20 mouse cellular contexts compared by ENCODE assay signal in genomic region chr3:129561853-129562252, GRCm38 (mm10).
"Had no signal": no experiment of that assay in that cellular context is flagged by ENCODE, and none has a peak within 500 bp of the region (broad histone marks: within the 10 kb centered on the region; RNA-seq: fewer than 3 reads in every experiment).

No protein-coding gene starts in this region.

- H3K4me1 ChIP-seq: midbrain, embryonic 10.5 days; stomach, embryonic 15.5 days had no signal

- H3K4me2 ChIP-seq: liver, embryonic 13.5 days; lung, embryonic 14.5 days; midbrain, embryonic 13.5 days; neural tube, embryonic 12.5 days; neural tube, embryonic 15.5 days; stomach, embryonic 15.5 days had no signal

- H3K4me3 ChIP-seq: layer of hippocampus, adult 2 months; liver, embryonic 13.5 days; midbrain, embryonic 10.5 days; midbrain, embryonic 13.5 days; myocyte; neural tube, embryonic 12.5 days; neural tube, embryonic 15.5 days; stomach, embryonic 15.5 days had no signal

- H3K9ac ChIP-seq: liver, embryonic 13.5 days; lung, embryonic 14.5 days; midbrain, embryonic 13.5 days; neural tube, embryonic 12.5 days; neural tube, embryonic 15.5 days; stomach, embryonic 15.5 days had no signal

- H3K36me3 ChIP-seq: midbrain, embryonic 13.5 days; neural tube, embryonic 15.5 days; stomach, embryonic 15.5 days had no signal

- DNase-seq: kidney, adult 2 months; kidney, postnatal 25 days; layer of hippocampus, adult 9-11 months; liver, embryonic 13.5 days; lung, embryonic 14.5 days; right cerebral cortex, adult 18-20 months; right cerebral cortex, postnatal 14 days; spleen, adult 18-20 months had no signal

- H3K27me3 ChIP-seq: liver, embryonic 13.5 days; midbrain, embryonic 13.5 days; neural tube, embryonic 12.5 days; neural tube, embryonic 15.5 days; stomach, embryonic 15.5 days had no signal

- H3K9me3 ChIP-seq: liver, embryonic 13.5 days; midbrain, embryonic 10.5 days; midbrain, embryonic 13.5 days; neural tube, embryonic 12.5 days; neural tube, embryonic 15.5 days; stomach, embryonic 15.5 days had no signal

- ATAC-seq: intestine, postnatal 0 days; lung, postnatal 0 days; midbrain, embryonic 13.5 days; midbrain, embryonic 16.5 days had no signal

- H3K27ac ChIP-seq: kidney, postnatal 0 days; layer of hippocampus, adult 2 months; liver, embryonic 13.5 days; macrophage; midbrain, embryonic 10.5 days; midbrain, embryonic 13.5 days; neural tube, embryonic 12.5 days; neural tube, embryonic 15.5 days; stomach, embryonic 15.5 days had no signal
